Mouse (Mus musculus) olfactory bulb, adult 2 months (tissue): ENCODE results near the gene Fzd9. TPM values are rescaled to one million over a fixed set of nuclear protein-coding genes. Genes with fewer than 3 reads are reported as not detected.

Source experiments
- H3K27ac ChIP-seq: fragments of 200-500 bp; 2 replicates; pipeline ENCODE4 v1.5.1; 2012; ENCODE audit warnings: low read depth, low read length; ENCODE audit not compliant: insufficient read depth
- H3K4me1 ChIP-seq: fragments of 200-500 bp; 2 replicates; pipeline ENCODE4 v1.6.1; 2012; ENCODE audit warnings: low read length; ENCODE audit not compliant: control insufficient read depth, insufficient read depth
- H3K4me3 ChIP-seq: fragments of 200-500 bp; 2 replicates; pipeline ENCODE4 v1.5.1; 2012; ENCODE audit warnings: mild to moderate bottlenecking, low read depth, low read length, moderate library complexity; ENCODE audit not compliant: insufficient read depth
- CTCF ChIP-seq: fragments of 200-500 bp; IDR thresholded peaks from 2 replicates; pipeline ENCODE4 v1.5.1; 2012; ENCODE audit warnings: low read depth, mild to moderate bottlenecking, low read length, moderate library complexity; ENCODE audit not compliant: insufficient read depth
- POLR2A ChIP-seq: fragments of 200-500 bp; IDR thresholded peaks from 2 replicates; pipeline ENCODE4 v1.6.1; 2012; ENCODE audit warnings: mild to moderate bottlenecking, low read depth, low read length, moderate library complexity; ENCODE audit not compliant: insufficient read depth
- WGBS: fragments of 180-500 bp; shearing (Covaris S2); methylation state at CpG from one replicate; pipeline ENCODE4 v1.1.7; 2018; 5-methylcytosine and 5-hydroxymethylcytosine counted together
- polyA plus RNA-seq: library from polyadenylated mRNA; stranded (reverse); fragments of >200 nt; gene quantifications from 2 replicates; pipeline ENCODE4 v1.2.4, GENCODE M21; 2012; ENCODE audit warnings: low replicate concordance; ENCODE audit not compliant: missing spikeins, insufficient read depth, insufficient read length

The Fzd9 gene
- polyA plus RNA-seq, 1 experiment, result not detected

- H3K4me3 ChIP-seq, result no peak overlapping the region
- no peak for TF ChIP-seq POLR2A
- TF ChIP-seq CTCF, result no peak
- WGBS, result 31% methylated on average over 15 of the region's 15 CpGs
- H3K4me1 ChIP-seq, result peaks cover 20% of the 10 kb centered on the region
- no peak overlapping the region for H3K27ac ChIP-seq
These were observed 23.8 kb upstream of the Fzd9 start for GRCm38 (mm10) chr5:135274663-135275396.

- Histone ChIP-seq H3K4me1 (peaks cover 18% of the 10 kb centered on the region), H3K27ac (no peak overlapping the region), H3K4me3 (no peak overlapping the region)
- 39% methylated on average over 12 of the region's 12 CpGs for WGBS
- TF ChIP-seq CTCF (no peak), POLR2A (no peak)
These were observed 20.6 kb upstream of the Fzd9 start for GRCm38 (mm10) chr5:135271563-135272165.

- TF ChIP-seq POLR2A, result no peak
- no peak for TF ChIP-seq CTCF
- peaks cover 12% of the 10 kb centered on the region for H3K4me1 ChIP-seq
- no peak overlapping the region for H3K27ac ChIP-seq
- 93% methylated on average over 4 of the region's 4 CpGs for WGBS
- H3K4me3 ChIP-seq, result no peak overlapping the region
These were observed 19.3 kb upstream of the Fzd9 start for GRCm38 (mm10) chr5:135270361-135270760.

GRCm38 (mm10) chr5:135269451-135269850, 18.4 kb upstream of the Fzd9 start:
- 86% methylated on average over 8 of the region's 8 CpGs for WGBS
- Histone ChIP-seq H3K4me1 (peaks cover 8% of the 10 kb centered on the region), H3K27ac (no peak overlapping the region), H3K4me3 (no peak overlapping the region)
- TF ChIP-seq CTCF, result no peak
- TF ChIP-seq POLR2A, result no peak

GRCm38 (mm10) chr5:135264548-135264947, 13.5 kb upstream of the Fzd9 start:
- Histone ChIP-seq H3K4me3 (no peak overlapping the region), H3K27ac (no peak overlapping the region), H3K4me1 (peaks cover 6% of the 10 kb centered on the region)
- 53% methylated on average over 9 of the region's 9 CpGs for WGBS
- no peak for TF ChIP-seq POLR2A

DNA sequence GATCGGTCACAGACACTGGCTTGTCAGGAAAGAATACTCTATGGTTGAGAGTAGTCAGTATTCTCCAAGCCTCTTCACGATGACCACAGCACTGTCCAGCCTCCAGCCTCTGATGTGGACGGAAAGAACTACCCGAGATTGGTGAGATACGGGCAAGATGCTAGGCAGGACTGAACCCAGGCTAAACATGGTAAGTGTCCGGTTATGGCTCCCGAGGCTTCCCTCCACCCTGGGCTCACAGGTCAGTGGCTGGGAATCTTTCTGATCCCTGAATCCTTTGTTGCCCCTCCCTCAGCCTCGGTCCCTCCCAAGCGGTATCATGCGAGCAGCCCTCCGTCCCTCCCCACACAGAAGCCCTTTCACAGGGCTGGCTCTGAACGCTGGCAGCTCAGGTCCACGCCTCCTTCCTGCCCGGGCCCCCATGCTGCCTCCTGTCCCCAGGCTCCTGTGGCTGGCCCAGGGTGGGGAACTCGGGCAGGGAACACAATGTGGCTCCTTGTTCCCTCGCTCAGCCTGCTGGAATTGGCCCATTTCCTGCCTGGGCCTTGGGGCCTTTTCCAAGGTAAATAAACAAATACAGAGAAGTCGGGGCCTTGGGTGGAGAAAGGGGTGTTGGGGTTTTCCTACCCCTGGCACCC, 13.0 kb upstream of the Fzd9 start:
- WGBS, result 27% methylated on average over 17 of the region's 17 CpGs
- Histone ChIP-seq H3K4me3 (no peak overlapping the region), H3K27ac (no peak overlapping the region)

DNA sequence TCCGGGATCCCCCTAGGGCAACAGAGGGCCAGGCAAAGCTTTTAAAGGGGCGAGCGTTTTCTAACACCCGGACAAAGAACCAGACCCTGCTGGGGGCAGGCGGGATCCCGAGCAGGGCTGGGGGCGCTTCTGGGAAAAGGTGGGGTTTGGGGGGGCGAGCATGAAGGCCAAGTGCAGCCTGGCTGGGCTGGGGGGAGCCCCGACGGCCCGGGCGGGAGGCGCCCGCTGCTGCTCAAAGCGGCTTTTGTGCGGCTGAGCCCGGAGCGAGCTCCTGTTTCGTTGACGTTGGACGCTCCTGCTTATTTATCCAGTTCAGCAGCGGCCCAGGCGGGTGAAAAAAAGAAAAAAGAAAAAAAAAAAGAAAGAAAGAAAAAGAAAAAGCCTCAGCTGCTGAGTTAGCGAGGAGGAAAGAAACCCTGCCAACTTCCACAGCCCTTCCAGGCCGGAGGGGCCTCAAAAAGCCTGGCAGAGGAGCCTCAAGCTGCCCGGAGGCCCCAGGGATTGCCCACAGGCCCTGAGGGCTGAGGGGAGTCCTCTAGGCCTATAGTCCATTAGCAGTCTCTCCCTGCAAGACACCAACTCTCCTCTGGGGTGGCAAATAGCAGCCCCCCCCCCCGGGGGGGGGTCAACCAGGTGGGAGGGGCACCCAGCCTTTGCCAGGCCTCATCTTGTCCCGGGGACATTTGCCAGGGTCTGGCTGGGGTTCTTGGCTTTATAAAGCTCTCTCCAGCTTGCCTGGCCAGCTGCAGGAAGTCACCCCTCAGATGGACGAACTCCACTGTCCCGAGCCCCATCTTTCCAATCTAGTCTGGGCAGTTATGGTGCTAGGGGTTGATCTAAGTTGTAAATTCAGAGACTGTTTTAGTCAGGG, 7.5 kb upstream of the Fzd9 start:
- 14% methylated on average over 30 of the region's 30 CpGs for WGBS
- TF ChIP-seq CTCF (no peak), POLR2A (no peak)
- Histone ChIP-seq H3K4me1 (peaks cover 11% of the 10 kb centered on the region), H3K4me3 (no peak overlapping the region), H3K27ac (no peak overlapping the region)

More for the DNA sequence above, 13.0 kb upstream of the Fzd9 start:
- TF ChIP-seq CTCF, result no peak
- no peak for TF ChIP-seq POLR2A
- H3K4me1 ChIP-seq, result peaks cover 6% of the 10 kb centered on the region

DNA sequence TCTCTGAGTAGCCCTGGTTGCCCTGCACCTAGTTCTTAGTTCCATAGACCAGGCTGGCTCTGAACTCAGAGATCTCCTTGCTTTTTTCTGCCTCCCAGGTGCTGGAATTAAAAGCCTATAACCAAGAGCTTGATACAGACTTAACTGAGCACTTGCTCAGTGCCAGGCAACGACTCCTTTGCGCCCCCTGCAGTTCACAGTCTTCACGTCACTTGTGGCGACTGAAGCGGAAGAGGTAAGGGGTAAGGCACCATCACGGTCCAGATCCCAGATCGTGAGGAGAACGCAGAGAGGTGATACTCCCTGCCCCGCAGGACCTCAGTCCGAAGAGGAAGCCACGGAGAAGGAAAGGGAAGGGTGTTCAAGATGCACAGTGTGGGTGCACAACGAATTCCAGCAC, 6.5 kb upstream of the Fzd9 start:
- Histone ChIP-seq H3K4me1 (peaks cover 11% of the 10 kb centered on the region), H3K4me3 (no peak overlapping the region), H3K27ac (no peak overlapping the region)
- 81% methylated on average over 12 of the region's 12 CpGs for WGBS
- TF ChIP-seq POLR2A (no peak), CTCF (no peak)
